9 mouse cellular contexts compared by ENCODE assay signal in genomic region chr2:8754142-8754541, GRCm38 (mm10).
DNase-seq lines count a peak whose midpoint lies in the region; ATAC-seq and TF ChIP-seq lines count a peak whose summit lies in the region.
"Had no signal": no experiment of that assay in that cellular context is flagged by ENCODE, and none has a peak within 500 bp of the region (broad histone marks: within the 10 kb centered on the region; RNA-seq: fewer than 3 reads in every experiment).

No protein-coding gene starts in this region.

- no peaks in the 10 kb centered on the region for H3K36me3 ChIP-seq in liver, adult 2 months (ENCODE audit: control insufficient read depth, insufficient read depth, low read length)
- no peaks in the 10 kb centered on the region for H3K36me3 ChIP-seq in liver, embryonic 12.5 days
- no peaks in the 10 kb centered on the region for H3K36me3 ChIP-seq in limb, embryonic 10.5 days
- H3K36me3 ChIP-seq in neural tube, embryonic 12.5 days = no peaks in the 10 kb centered on the region
- H3K36me3 ChIP-seq: lung, embryonic 15.5 days had no signal

- WGBS in liver, adult 2 months = 16% methylated on average over 1 of the region's 1 CpGs
- WGBS in liver, embryonic 12.5 days (ENCODE audit: insufficient replicate concordance) = 14% methylated on average over 1 of the region's 1 CpGs
- 10% methylated on average over 1 of the region's 1 CpGs for WGBS in limb, embryonic 10.5 days
- WGBS in neural tube, embryonic 12.5 days = 21% methylated on average over 1 of the region's 1 CpGs

- no peak overlapping the region for H3K9ac ChIP-seq in liver, adult 2 months (ENCODE audit: low read depth, low read length)
- H3K9ac ChIP-seq in liver, embryonic 12.5 days = no peak overlapping the region
- no peak overlapping the region for H3K9ac ChIP-seq in neural tube, embryonic 12.5 days
- H3K9ac ChIP-seq: lung, embryonic 15.5 days had no signal

- no peaks in the 10 kb centered on the region for H3K9me3 ChIP-seq in liver, embryonic 12.5 days (replicated peaks)
- H3K9me3 ChIP-seq in limb, embryonic 10.5 days (replicated peaks) = no peaks in the 10 kb centered on the region
- no peaks in the 10 kb centered on the region for H3K9me3 ChIP-seq in neural tube, embryonic 12.5 days
- H3K9me3 ChIP-seq: lung, embryonic 15.5 days had no signal

- peak; percentile 35; the same call in 1 of the 2 replicates for TF ChIP-seq CTCF in liver, adult 2 months (IDR thresholded peaks at IDR 0.05; ENCODE audit: low read depth, low read length)

- no peak for TF ChIP-seq POLR2A in liver, adult 2 months (IDR thresholded peaks at IDR 0.05; ENCODE audit: extremely low read depth, insufficient read depth, low read length)

- H3K79me2 ChIP-seq in liver, adult 2 months (ENCODE audit: control insufficient read depth, insufficient read depth, low read length) = no peaks in the 10 kb centered on the region

- DNase-seq in liver, adult 2 months (ENCODE audit: extremely low read depth, low read depth, low spot score) = peak; percentile 17
- peak; percentile 15 for DNase-seq in R1 (ENCODE audit: low read depth, low spot score)
- DNase-seq in embryo, embryonic 11.5 days (ENCODE audit: low read depth, low spot score) = peak; percentile 23
- DNase-seq in hindlimb bud, embryonic 11.5 days (ENCODE audit: extremely low spot score, low read depth, low spot score) = peak; percentile 18
- peak; percentile 31 for DNase-seq in limb, embryonic 10.5 days (ENCODE audit: low spot score)
- DNase-seq in Muller cell, postnatal 12 days (ENCODE audit: inconsistent ontology term) = no peak

- no peak overlapping the region for H3K4me2 ChIP-seq in liver, embryonic 12.5 days
- no peak overlapping the region for H3K4me2 ChIP-seq in neural tube, embryonic 12.5 days (replicated peaks)
- H3K4me2 ChIP-seq: lung, embryonic 15.5 days had no signal

- no peak overlapping the region for H3K4me3 ChIP-seq in liver, adult 2 months (ENCODE audit: insufficient read depth, low read depth, low read length)
- no peak overlapping the region for H3K4me3 ChIP-seq in liver, embryonic 12.5 days
- no peak overlapping the region for H3K4me3 ChIP-seq in limb, embryonic 10.5 days
- H3K4me3 ChIP-seq in neural tube, embryonic 12.5 days = no peak overlapping the region
- H3K4me3 ChIP-seq: lung, embryonic 15.5 days had no signal

- H3K27me3 ChIP-seq in liver, adult 2 months (ENCODE audit: control insufficient read depth, insufficient read depth, low read length) = no peaks in the 10 kb centered on the region
- H3K27me3 ChIP-seq in liver, embryonic 12.5 days (replicated peaks) = no peaks in the 10 kb centered on the region
- H3K27me3 ChIP-seq in limb, embryonic 10.5 days (ENCODE audit: low read depth, poor library complexity, severe bottlenecking) = no peaks in the 10 kb centered on the region
- H3K27me3 ChIP-seq in neural tube, embryonic 12.5 days (replicated peaks) = no peaks in the 10 kb centered on the region
- H3K27me3 ChIP-seq: lung, embryonic 15.5 days had no signal

- no peaks in the 10 kb centered on the region for H3K4me1 ChIP-seq in liver, adult 2 months (ENCODE audit: control insufficient read depth, insufficient read depth, low read length)
- H3K4me1 ChIP-seq in liver, embryonic 12.5 days = no peaks in the 10 kb centered on the region
- no peaks in the 10 kb centered on the region for H3K4me1 ChIP-seq in limb, embryonic 10.5 days
- H3K4me1 ChIP-seq in neural tube, embryonic 12.5 days = no peaks in the 10 kb centered on the region
- H3K4me1 ChIP-seq: lung, embryonic 15.5 days had no signal

- H3K27ac ChIP-seq in liver, adult 2 months (replicated peaks; ENCODE audit: insufficient read depth, low read depth, low read length) = no peak overlapping the region
- no peak overlapping the region for H3K27ac ChIP-seq in liver, embryonic 12.5 days
- H3K27ac ChIP-seq in limb, embryonic 10.5 days = no peak overlapping the region
- no peak overlapping the region for H3K27ac ChIP-seq in neural tube, embryonic 12.5 days
- H3K27ac ChIP-seq: lung, embryonic 15.5 days had no signal

- no peak for ATAC-seq in liver, embryonic 12.5 days
- ATAC-seq in neural tube, embryonic 12.5 days (ENCODE audit: low FRiP score, low read depth) = 0 out of 2 replicates have a peak, but pooled peaks have one; percentile 33
